Mouse (Mus musculus): ENCODE results near the gene Smad6.

Smad6 gene

GRCm38 (mm10) chr9:63916441-63916840, 105.4 kb downstream of the Smad6 start:
- in situ Hi-C loops (cut with MseI, MboI) = loop anchor here (5.0 kb wide), 2 partner anchors 181 to 186 kb away; no protein-coding TSS in a partner anchor

- in situ Hi-C loops (cut with MseI, MboI) = loop anchor here (5.0 kb wide), 2 partner anchors 181 to 186 kb away; no protein-coding TSS in a partner anchor
Observed at GRCm38 (mm10) chr9:63915976-63916375, 105.9 kb downstream of the Smad6 start.

GRCm38 (mm10) chr9:63914944-63915343, 106.9 kb downstream of the Smad6 start:
- in situ Hi-C loops (cut with MseI, MboI) = loop anchor here (5.0 kb wide), 2 partner anchors 182 to 187 kb away; no protein-coding TSS in a partner anchor

GRCm38 (mm10) chr9:63912051-63912450, 109.8 kb downstream of the Smad6 start:
- in situ Hi-C loops (cut with MseI, MboI) = no loop called here

- in situ Hi-C loops (cut with MseI, MboI) = no loop called here
Observed at GRCm38 (mm10) chr9:63909618-63910017, 112.2 kb downstream of the Smad6 start.

GRCm38 (mm10) chr9:63904543-63904942, 117.3 kb downstream of the Smad6 start:
- in situ Hi-C loops (cut with MseI, MboI) = no loop called here
